Mouse (Mus musculus) intestine, embryonic 14.5 days (tissue): Measurements from ENCODE around the gene Twf1. TPM values are rescaled to one million over a fixed set of nuclear protein-coding genes. Genes with fewer than 3 reads are reported as not detected.

Experiments used
- ATAC-seq: fragments of 200-750 bp; cut with Nextera tagmentation; replicated peaks from 2 replicates; pipeline ENCODE4 v1.8.0; 2017; ENCODE audit warnings: low read depth, moderate number of reproducible peaks, moderate TSS enrichment, moderate library complexity; ENCODE audit not compliant: low FRiP score, low TSS enrichment
- DNase-seq: peaks from one replicate; pipeline ENCODE4 v3.0.0-alpha.2; 2018; ENCODE audit warnings: low spot score
- H3K27ac ChIP-seq: fragments of 300-500 bp; sonication (generic); 2 replicates; pipeline ENCODE4 v1.5.1; 2014; ENCODE audit warnings: low read depth, mild to moderate bottlenecking, control low read depth
- H3K27me3 ChIP-seq: fragments of 300-500 bp; sonication (generic); replicated peaks from 2 replicates; pipeline ENCODE4 v1.6.1; 2014; ENCODE audit warnings: low read length, control low read depth; ENCODE audit not compliant: control insufficient read depth, insufficient read depth
- H3K36me3 ChIP-seq: fragments of 300-500 bp; sonication (generic); 2 replicates; pipeline ENCODE4 v1.6.1; 2014; ENCODE audit warnings: low read length, control low read depth; ENCODE audit not compliant: control insufficient read depth, insufficient read depth
- H3K4me1 ChIP-seq: fragments of 300-500 bp; sonication (generic); replicated peaks from 2 replicates; pipeline ENCODE4 v1.6.1; 2014; ENCODE audit warnings: low read length, control low read depth, mixed read lengths; ENCODE audit not compliant: control insufficient read depth, insufficient read depth
- H3K4me2 ChIP-seq: fragments of 300-500 bp; sonication (generic); 2 replicates; pipeline ENCODE4 v1.6.1; 2014; ENCODE audit warnings: low read length
- H3K4me3 ChIP-seq: fragments of 300-500 bp; sonication (generic); 2 replicates; pipeline ENCODE4 v1.5.1; 2014; ENCODE audit warnings: low read depth, low read length, control low read depth, mixed read lengths
- H3K9ac ChIP-seq: fragments of 300-500 bp; sonication (generic); 2 replicates; pipeline ENCODE4 v1.6.1; 2014; ENCODE audit warnings: mild to moderate bottlenecking, low read length
- H3K9me3 ChIP-seq: fragments of 300-500 bp; sonication (generic); 2 replicates; pipeline ENCODE4 v1.6.1; 2016; ENCODE audit warnings: low read length, control low read depth; ENCODE audit not compliant: control insufficient read depth
- WGBS: fragments of 180-500 bp; shearing (Covaris S2); extraction: QIAGEN DNeasy Blood & Tissue Kit; methylation state at CpG from one replicate; pipeline ENCODE4 v1.1.7; 2014; 5-methylcytosine and 5-hydroxymethylcytosine counted together
- polyA plus RNA-seq: library from polyadenylated mRNA; unstranded; fragments of >200 nt; fragmentation: Nextera tagmentation; extraction: Ambion mirVana; gene quantifications from 2 replicates; pipeline ENCODE4 v1.2.1, GENCODE M21; 2014

The Twf1 gene
- polyA plus RNA-seq, 1 experiment from 2014 or later: 101 TPM

GRCm38 (mm10) chr15:94539296-94539695, 50.4 kb downstream of the Twf1 start:
- no peak overlapping the region for H3K4me3 ChIP-seq
- H3K36me3 ChIP-seq: peaks cover 6% of the 10 kb centered on the region; the same call in 1 of the 2 replicates
- DNase-seq (no peak), ATAC-seq (no peak)
- no peak overlapping the region for H3K9ac ChIP-seq
- H3K9me3 ChIP-seq: no peaks in the 10 kb centered on the region
- H3K27me3 ChIP-seq: no peaks in the 10 kb centered on the region
- H3K4me1 ChIP-seq: peaks cover 3% of the 10 kb centered on the region; the same call in 1 of the 2 replicates
- WGBS: 89% methylated on average over 3 of the region's 3 CpGs
- no peak overlapping the region for H3K4me2 ChIP-seq
- H3K27ac ChIP-seq: no peak overlapping the region

- 83% methylated on average over 7 of the region's 7 CpGs for WGBS
- peaks cover 9% of the 10 kb centered on the region; the same call in 1 of the 2 replicates for H3K36me3 ChIP-seq
- H3K27ac ChIP-seq: no peak overlapping the region
- no peak for DNase-seq
- no peaks in the 10 kb centered on the region for H3K4me1 ChIP-seq
- H3K9ac ChIP-seq: no peak overlapping the region
- no peaks in the 10 kb centered on the region for H3K27me3 ChIP-seq
- no peaks in the 10 kb centered on the region for H3K9me3 ChIP-seq
- no peak overlapping the region for H3K4me2 ChIP-seq
- ATAC-seq: no peak
- H3K4me3 ChIP-seq: no peak overlapping the region
Observed at GRCm38 (mm10) chr15:94535521-94535920, 54.2 kb downstream of the Twf1 start.

GRCm38 (mm10) chr15:94532956-94533355, 56.7 kb downstream of the Twf1 start:
- no peak overlapping the region for H3K4me3 ChIP-seq
- H3K4me2 ChIP-seq: no peak overlapping the region
- H3K9me3 ChIP-seq: no peaks in the 10 kb centered on the region
- H3K9ac ChIP-seq: no peak overlapping the region
- H3K27ac ChIP-seq: no peak overlapping the region
- H3K4me1 ChIP-seq: no peaks in the 10 kb centered on the region
- peaks cover 6% of the 10 kb centered on the region; the same call in 1 of the 2 replicates for H3K36me3 ChIP-seq
- no peak for DNase-seq
- no peaks in the 10 kb centered on the region for H3K27me3 ChIP-seq
- WGBS: 84% methylated on average over 6 of the region's 6 CpGs
- no peak for ATAC-seq

GRCm38 (mm10) chr15:94532306-94532705, 57.4 kb downstream of the Twf1 start:
- ATAC-seq (no peak), DNase-seq (no peak)
- WGBS: 73% methylated on average over 5 of the region's 5 CpGs
- Histone ChIP-seq H3K27me3 (no peaks in the 10 kb centered on the region), H3K9ac (no peak overlapping the region), H3K4me3 (no peak overlapping the region), H3K4me2 (no peak overlapping the region), H3K9me3 (no peaks in the 10 kb centered on the region), H3K27ac (no peak overlapping the region), H3K36me3 (peaks cover 6% of the 10 kb centered on the region; the same call in 1 of the 2 replicates), H3K4me1 (no peaks in the 10 kb centered on the region)

GRCm38 (mm10) chr15:94530519-94530918, 59.2 kb downstream of the Twf1 start:
- Histone ChIP-seq H3K4me1 (no peaks in the 10 kb centered on the region), H3K27ac (no peak overlapping the region), H3K9me3 (no peaks in the 10 kb centered on the region), H3K4me3 (no peak overlapping the region), H3K36me3 (peaks cover 6% of the 10 kb centered on the region; the same call in 1 of the 2 replicates), H3K27me3 (no peaks in the 10 kb centered on the region), H3K9ac (no peak overlapping the region), H3K4me2 (no peak overlapping the region)
- ATAC-seq (no peak), DNase-seq (no peak)
- WGBS: 74% methylated on average over 3 of the region's 3 CpGs

Other genes starting within 250 kb of the Twf1 start
- 3.9 and 4.6 TPM in 2 replicates for gene Adamts20, start 124.5 kb downstream of the Twf1 start, polyA plus RNA-seq
- 10.1 and 11.2 TPM in 2 replicates for gene Pus7l, start 46.3 kb downstream of the Twf1 start, polyA plus RNA-seq
- 8.9 and 9.2 TPM in 2 replicates for gene Irak4, start 46.2 kb downstream of the Twf1 start, polyA plus RNA-seq
- gene Tmem117, start 39.3 kb upstream of the Twf1 start, polyA plus RNA-seq: 2.5 and 3.1 TPM in 2 replicates